Mouse (Mus musculus) MEL (cell line): ENCODE measurements around the gene Gcm1. TPM values are rescaled to one million over a fixed set of nuclear protein-coding genes. Genes with fewer than 3 reads are reported as not detected.

Experiments used
- DNase-seq: peaks from one replicate; pipeline ENCODE4 v3.0.0; 2011; ENCODE audit warnings: low read depth, low spot score
- H3K27ac ChIP-seq: 2 replicates; pipeline ENCODE4 v1.5.1; 2012; ENCODE audit warnings: low read depth, mild to moderate bottlenecking, control low read depth, low read length, moderate library complexity; ENCODE audit not compliant: control insufficient read depth
- H3K27me3 ChIP-seq, 2 experiments: fragments of 150-350 bp in 1 of 2; sonication (generic) in 1 of 2; 2 replicates each; pipeline ENCODE4 v1.6.1; 2012; ENCODE audit warnings: low read length in 2 of 2, mild to moderate bottlenecking in 2 of 2, improper control_type of control experiment in 1 of 2, moderate library complexity in 1 of 2; ENCODE audit not compliant: insufficient read depth in 2 of 2, control insufficient read depth in 1 of 2
- H3K36me3 ChIP-seq, 2 experiments: 2 replicates each; pipeline ENCODE4 v1.6.1; 2012 to 2014; ENCODE audit warnings: low read length in 2 of 2, improper control_type of control experiment in 1 of 2, inconsistent platforms in 1 of 2, mild to moderate bottlenecking in 1 of 2; ENCODE audit not compliant: insufficient read depth in 2 of 2, control insufficient read depth in 1 of 2
- H3K4me1 ChIP-seq, 2 experiments: fragments of 150-350 bp in 1 of 2; sonication (generic) in 1 of 2; 2 replicates each; pipeline ENCODE4 v1.6.1; 2012; ENCODE audit warnings: low read length in 2 of 2, improper control_type of control experiment in 1 of 2, mild to moderate bottlenecking in 1 of 2; ENCODE audit not compliant: insufficient read depth in 2 of 2, control insufficient read depth in 1 of 2
- H3K4me3 ChIP-seq, 2 experiments: fragments of 150-350 bp in 1 of 2; sonication (generic) in 1 of 2; 2 replicates each; pipeline ENCODE4 v1.5.1; 2012; ENCODE audit warnings: low read depth in 2 of 2, low read length in 2 of 2, mild to moderate bottlenecking in 2 of 2, moderate library complexity in 2 of 2, control low read depth in 1 of 2, improper control_type of control experiment in 1 of 2; ENCODE audit not compliant: control insufficient read depth in 1 of 2, insufficient read depth in 1 of 2
- H3K79me2 ChIP-seq: 2 replicates; pipeline ENCODE4 v1.6.1; 2012; ENCODE audit warnings: mild to moderate bottlenecking, low read length, moderate library complexity; ENCODE audit not compliant: control insufficient read depth, poor library complexity, insufficient read depth
- H3K9ac ChIP-seq: 2 replicates; pipeline ENCODE4 v1.6.1; 2012; ENCODE audit warnings: low read depth, mild to moderate bottlenecking, control low read depth, low read length, moderate library complexity; ENCODE audit not compliant: control insufficient read depth, poor library complexity, severe bottlenecking
- H3K9me3 ChIP-seq: fragments of 150-350 bp; sonication (generic); replicated peaks from 2 replicates; pipeline ENCODE4 v1.6.1; 2012; ENCODE audit warnings: mild to moderate bottlenecking, low read length, improper control_type of control experiment, moderate library complexity; ENCODE audit not compliant: insufficient read depth
- CHD1 ChIP-seq: IDR thresholded peaks from 2 replicates; pipeline ENCODE4 v1.6.1; 2012; ENCODE audit warnings: low read depth, mild to moderate bottlenecking, inconsistent platforms, low read length, improper control_type of control experiment
- CHD2 ChIP-seq: IDR thresholded peaks from 2 replicates; pipeline ENCODE4 v1.6.1; 2011; ENCODE audit warnings: low read length, improper control_type of control experiment
- CTCF ChIP-seq, 3 experiments: IDR thresholded peaks in 2 of 3; conservative IDR thresholded peaks in 1 of 3; 2 replicates each; pipeline ENCODE4 v1.5.1; 2011 to 2012; ENCODE audit warnings: low read length in 3 of 3, low read depth in 2 of 3, mild to moderate bottlenecking in 2 of 3, improper control_type of control experiment in 1 of 3, inconsistent platforms in 1 of 3, mixed read lengths in 1 of 3, moderate library complexity in 1 of 3; ENCODE audit not compliant: control insufficient read depth in 1 of 3, insufficient read depth in 1 of 3, poor library complexity in 1 of 3, severe bottlenecking in 1 of 3
- HCFC1 ChIP-seq: IDR thresholded peaks from 2 replicates; pipeline ENCODE4 v1.6.1; 2012; ENCODE audit warnings: low read depth, mild to moderate bottlenecking, inconsistent platforms, low read length, improper control_type of control experiment, moderate library complexity
- KAT2A ChIP-seq: conservative IDR thresholded peaks from 2 replicates; pipeline ENCODE4 v1.6.1; 2012; ENCODE audit warnings: low read depth, low read length, improper control_type of control experiment, inconsistent platforms
- MAFK ChIP-seq: IDR thresholded peaks from 2 replicates; pipeline ENCODE4 v1.6.1; 2011; ENCODE audit warnings: low read depth, mild to moderate bottlenecking, low read length, improper control_type of control experiment, borderline replicate concordance
- MAX ChIP-seq: IDR thresholded peaks from 2 replicates; pipeline ENCODE4 v1.6.1; 2011; ENCODE audit warnings: low read length, improper control_type of control experiment
- MAZ ChIP-seq: IDR thresholded peaks from 2 replicates; pipeline ENCODE4 v1.6.1; 2012; ENCODE audit warnings: low read depth, mild to moderate bottlenecking, inconsistent platforms, low read length, improper control_type of control experiment
- MEF2A ChIP-seq: IDR thresholded peaks from 2 replicates; pipeline ENCODE4 v1.6.1; 2014; ENCODE audit warnings: low read depth, mild to moderate bottlenecking, inconsistent platforms, low read length, improper control_type of control experiment; ENCODE audit not compliant: poor library complexity, insufficient replicate concordance, severe bottlenecking; ENCODE audit errors: extremely low read depth
- MXI1 ChIP-seq: IDR thresholded peaks from 2 replicates; pipeline ENCODE4 v1.6.1; 2011; ENCODE audit warnings: mild to moderate bottlenecking, low read depth, low read length, improper control_type of control experiment
- TCF12 ChIP-seq: IDR thresholded peaks from 2 replicates; pipeline ENCODE4 v1.6.1; 2014; ENCODE audit warnings: low read depth, mild to moderate bottlenecking, inconsistent platforms, low read length, improper control_type of control experiment, moderate library complexity
- UBTF ChIP-seq: IDR thresholded peaks from 2 replicates; pipeline ENCODE4 v1.6.1; 2012; ENCODE audit warnings: low read depth, mild to moderate bottlenecking, inconsistent platforms, low read length, improper control_type of control experiment, moderate library complexity, borderline replicate concordance; ENCODE audit not compliant: insufficient read depth
- USF1 ChIP-seq: IDR thresholded peaks from 2 replicates; pipeline ENCODE4 v1.6.1; 2014; ENCODE audit warnings: low read depth, mild to moderate bottlenecking, inconsistent platforms, low read length, improper control_type of control experiment, moderate library complexity
- ZC3H11A ChIP-seq: IDR thresholded peaks from 2 replicates; pipeline ENCODE4 v1.6.1; 2012; ENCODE audit warnings: low read depth, mild to moderate bottlenecking, inconsistent platforms, low read length, improper control_type of control experiment
- ZMIZ1 ChIP-seq: IDR thresholded peaks from 2 replicates; pipeline ENCODE4 v1.6.1; 2012; ENCODE audit warnings: low read depth, mild to moderate bottlenecking, inconsistent platforms, low read length, improper control_type of control experiment, moderate library complexity
- polyA plus RNA-seq, 2 experiments: library from polyadenylated mRNA; stranded (reverse) in 1 of 2; unstranded in 1 of 2; fragments of >175 nt in 1 of 2; fragments of >200 nt in 1 of 2; gene quantifications; 2 replicates each; pipeline versions ENCODE4 v1.2.1 to v1.2.4; 2012; ENCODE audit warnings: low replicate concordance in 2 of 2, low read depth in 1 of 2; ENCODE audit not compliant: insufficient read length in 2 of 2, insufficient read depth in 1 of 2, missing spikeins in 1 of 2
- total RNA-seq: library from RNA; depleted of rRNA; stranded (reverse); fragments of 300-350 nt; gene quantifications from 2 replicates; pipeline ENCODE4 v1.2.3, GENCODE M21; 2012

Gcm1 gene
- total and polyA plus RNA-seq, 3 experiments = not detected

- no peaks in the 10 kb centered on the region for H3K9me3 ChIP-seq
- no peak for DNase-seq
- no peaks in the 10 kb centered on the region for H3K27me3 ChIP-seq
- peaks cover 1% of the 10 kb centered on the region; the same call in 1 of the 2 replicates for H3K79me2 ChIP-seq
- H3K36me3 ChIP-seq = peaks cover 0 to 28% of the 10 kb centered on the region in 2 experiments; a peak in 2 of 4 replicates
- H3K4me1 ChIP-seq = no peaks in the 10 kb centered on the region
- H3K9ac ChIP-seq = no peak overlapping the region
- TF ChIP-seq CTCF (IDR thresholded peaks at IDR 0.05 in 2 of 3, conservative IDR thresholded peaks at IDR 0.05 in 1 of 3; ENCODE audit: control insufficient read depth in 1 of 3, insufficient read depth in 1 of 3, low read depth in 2 of 3, low read length in 3 of 3, poor library complexity in 1 of 3, severe bottlenecking in 1 of 3) (no peak), CHD1 (no peak), ZC3H11A (no peak), ZMIZ1 (no peak), CHD2 (no peak), MAX (no peak), HCFC1 (no peak), MEF2A (no peak), MXI1 (no peak)
- H3K4me3 ChIP-seq = no peak overlapping the region
- H3K27ac ChIP-seq = no peak overlapping the region
These were observed 38.2 kb downstream of the Gcm1 start for GRCm38 (mm10) chr9:78089906-78090305.

- Histone ChIP-seq H3K79me2 (peaks cover 1% of the 10 kb centered on the region; the same call in 1 of the 2 replicates), H3K9ac (no peak overlapping the region), H3K4me1 (no peaks in the 10 kb centered on the region), H3K9me3 (no peaks in the 10 kb centered on the region), H3K4me3 (no peak overlapping the region), H3K36me3 (peaks cover 0 to 28% of the 10 kb centered on the region in 2 experiments; a peak in 2 of 4 replicates), H3K27me3 (no peaks in the 10 kb centered on the region), H3K27ac (no peak overlapping the region)
- no peak for DNase-seq
- TF ChIP-seq MAZ (no peak), CHD2 (no peak), KAT2A (no peak), UBTF (no peak), MAFK (no peak), TCF12 (no peak), USF1 (no peak)
These were observed 38.9 kb downstream of the Gcm1 start for GRCm38 (mm10) chr9:78090596-78090995.

- TF ChIP-seq MAFK = no peak
- Histone ChIP-seq H3K27me3 (no peaks in the 10 kb centered on the region), H3K9ac (no peak overlapping the region), H3K36me3 (peaks cover 10 to 49% of the 10 kb centered on the region in 2 experiments), H3K4me3 (no peak overlapping the region), H3K79me2 (peaks cover 3% of the 10 kb centered on the region; the same call in 1 of the 2 replicates), H3K4me1 (peaks cover 4 to 5% of the 10 kb centered on the region in 2 experiments), H3K9me3 (no peaks in the 10 kb centered on the region), H3K27ac (no peak overlapping the region)
- no peak for DNase-seq
These were observed 44.0 kb downstream of the Gcm1 start for GRCm38 (mm10) chr9:78095686-78096085.
